Mouse (Mus musculus): ENCODE results near the gene Etnppl. TPM values are rescaled to one million over a fixed set of nuclear protein-coding genes. Genes with fewer than 3 reads are reported as not detected.

Etnppl gene
- total RNA-seq, 2 experiments from 2014 or later: 8.4 to 10.6 TPM

GRCm38 (mm10) chr3:130662496-130662895 is 45.2 kb downstream of the Etnppl start:
- intact Hi-C loops (cut with DNase I): no loop called here
- no peak for DNase-seq (ENCODE audit: low spot score in 2 of 2)

DNA sequence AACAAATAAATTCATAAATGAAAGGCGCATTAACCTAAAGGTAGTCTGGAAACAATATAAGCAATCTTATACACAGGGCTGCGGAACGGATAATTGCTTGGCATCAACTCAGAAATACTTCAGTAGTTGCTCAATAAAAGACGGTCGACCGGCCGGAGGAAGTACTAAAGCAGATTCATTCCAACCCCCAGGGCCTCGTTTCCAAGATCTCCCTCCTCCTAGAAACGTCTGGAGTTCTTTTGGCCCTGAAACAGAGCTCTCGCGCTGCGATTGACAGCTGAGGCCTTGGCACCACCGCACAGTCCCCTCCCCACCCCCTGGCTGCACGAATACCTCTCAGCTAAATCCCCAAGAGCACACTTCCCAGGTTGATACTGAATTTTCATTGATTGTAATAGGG is 54.0 kb downstream of the Etnppl start:
- intact Hi-C loops (cut with DNase I): no loop called here
- DNase-seq (ENCODE audit: low spot score in 2 of 2): no peak

- no peak for DNase-seq (ENCODE audit: low spot score in 2 of 2)
- intact Hi-C loops (cut with DNase I): no loop called here
Observed at GRCm38 (mm10) chr3:130677671-130678460, 60.6 kb downstream of the Etnppl start.

- intact Hi-C loops (cut with DNase I): no loop called here
- DNase-seq (ENCODE audit: low spot score in 2 of 2): no peak
Observed at GRCm38 (mm10) chr3:130681226-130681625, 64.0 kb downstream of the Etnppl start.

- intact Hi-C loops (cut with DNase I): no loop called here
- no peak for DNase-seq (ENCODE audit: low spot score in 2 of 2)
Observed at GRCm38 (mm10) chr3:130682183-130682582, 64.9 kb downstream of the Etnppl start.

- intact Hi-C loops (cut with DNase I): no loop called here
- no peak for DNase-seq (ENCODE audit: low spot score in 2 of 2)
Observed at GRCm38 (mm10) chr3:130683836-130684235, 66.6 kb downstream of the Etnppl start.

DNA sequence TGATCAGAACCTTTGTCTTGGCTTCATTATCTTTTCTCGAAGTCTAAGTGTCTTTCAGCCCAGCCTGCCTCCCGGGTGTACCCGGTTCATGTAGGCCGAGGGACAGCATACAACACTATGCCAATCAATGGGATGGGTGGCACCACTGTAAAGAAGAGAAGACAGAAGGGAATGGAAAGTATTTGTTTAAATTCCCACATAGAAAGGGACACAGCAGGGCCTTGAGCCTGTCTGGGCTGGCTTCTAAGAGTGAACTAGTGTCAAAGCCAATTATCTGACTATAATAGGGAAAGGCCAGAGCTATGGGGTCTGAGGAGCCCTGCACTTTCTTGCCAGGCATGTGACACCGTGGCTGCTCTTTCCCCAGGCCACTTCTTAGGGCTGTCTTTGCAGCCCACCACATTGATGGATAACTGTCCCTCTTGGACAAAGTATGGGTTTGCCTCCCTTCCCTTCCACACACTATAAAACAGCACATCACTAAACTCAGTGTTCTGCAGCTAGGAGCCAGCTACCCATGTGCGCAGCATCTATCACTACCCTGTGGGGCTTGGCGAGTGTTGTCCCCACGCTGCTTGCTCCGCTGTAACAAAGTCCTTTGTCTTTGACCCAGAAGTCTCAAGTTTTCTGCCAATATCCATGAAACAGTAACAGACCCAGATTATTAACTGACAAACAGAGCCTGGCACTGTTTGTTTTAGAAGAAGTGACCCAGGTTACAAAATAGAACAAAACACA is 67.2 kb downstream of the Etnppl start:
- DNase-seq (ENCODE audit: low spot score in 2 of 2): no peak
- intact Hi-C loops (cut with DNase I): no loop called here

DNA sequence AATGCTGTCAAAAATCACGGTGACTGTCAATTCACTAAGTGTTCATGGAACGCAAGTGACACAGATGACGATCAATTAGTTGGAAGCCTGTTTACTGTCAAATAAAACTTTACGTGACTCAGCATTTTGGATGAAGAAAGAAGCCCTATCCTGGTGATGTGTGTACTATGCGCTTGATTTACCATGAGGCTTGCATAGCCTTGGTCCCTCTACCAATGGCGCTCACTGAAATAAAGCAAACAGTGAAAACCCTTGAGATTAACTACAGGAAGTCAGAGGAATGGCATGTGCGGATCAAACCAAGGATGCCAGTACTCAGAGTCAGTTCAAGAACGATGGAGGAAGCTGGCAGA is 67.7 kb downstream of the Etnppl start:
- no peak for DNase-seq (ENCODE audit: low spot score in 2 of 2)
- intact Hi-C loops (cut with DNase I): no loop called here

GRCm38 (mm10) chr3:130687051-130687450 is 69.8 kb downstream of the Etnppl start:
- intact Hi-C loops (cut with DNase I): no loop called here
- DNase-seq (ENCODE audit: low spot score in 2 of 2): no peak

Other genes starting within 250 kb of the Etnppl start
- gene Ostc, start 92.0 kb downstream of the Etnppl start, total RNA-seq (2021): 10 to 100 TPM; 56.0 to 59.1 TPM
- gene Rpl34, start 113.0 kb downstream of the Etnppl start, total RNA-seq (2021): 100 to 1,000 TPM; 305 to 329 TPM